Mouse (Mus musculus): ENCODE data around the gene Ppm1h.

Ppm1h gene

GRCm38 (mm10) chr10:122809851-122810250 is 131.3 kb downstream of the Ppm1h start:
- no peak for DNase-seq (ENCODE audit: low spot score)

GRCm38 (mm10) chr10:122815094-122815493 is 136.5 kb downstream of the Ppm1h start:
- DNase-seq (ENCODE audit: low spot score): peak; percentile 67

GRCm38 (mm10) chr10:122817741-122818140 is 139.2 kb downstream of the Ppm1h start:
- no peak for DNase-seq (ENCODE audit: low spot score)

GRCm38 (mm10) chr10:122819808-122820207 is 141.2 kb downstream of the Ppm1h start:
- DNase-seq (ENCODE audit: low spot score): no peak

GRCm38 (mm10) chr10:122821549-122821948 is 143.0 kb downstream of the Ppm1h start:
- no peak for DNase-seq (ENCODE audit: low spot score)

- no peak for DNase-seq (ENCODE audit: low spot score)
Observed at GRCm38 (mm10) chr10:122823642-122824041, 145.1 kb downstream of the Ppm1h start.

GRCm38 (mm10) chr10:122826696-122827331 is 148.3 kb downstream of the Ppm1h start:
- no peak for DNase-seq (ENCODE audit: low spot score)

- no peak for DNase-seq (ENCODE audit: low spot score)
Observed at GRCm38 (mm10) chr10:122827719-122828414, 149.3 kb downstream of the Ppm1h start.

GRCm38 (mm10) chr10:122829801-122830217 is 151.2 kb downstream of the Ppm1h start:
- DNase-seq (ENCODE audit: low spot score): no peak

GRCm38 (mm10) chr10:122830638-122831037 is 152.1 kb downstream of the Ppm1h start:
- DNase-seq (ENCODE audit: low spot score): no peak

GRCm38 (mm10) chr10:122842014-122842413 is 163.5 kb downstream of the Ppm1h start:
- DNase-seq (ENCODE audit: low spot score): no peak

- DNase-seq (ENCODE audit: low spot score): no peak
Observed at GRCm38 (mm10) chr10:122842961-122843360, 164.4 kb downstream of the Ppm1h start.

- DNase-seq (ENCODE audit: low spot score): no peak
Observed at GRCm38 (mm10) chr10:122845471-122845870, 166.9 kb downstream of the Ppm1h start.

GRCm38 (mm10) chr10:122846476-122846875 is 167.9 kb downstream of the Ppm1h start:
- DNase-seq (ENCODE audit: low spot score): no peak

GRCm38 (mm10) chr10:122848020-122848457 is 169.5 kb downstream of the Ppm1h start:
- no peak for DNase-seq (ENCODE audit: low spot score)

GRCm38 (mm10) chr10:122851267-122852160 is 173.0 kb downstream of the Ppm1h start:
- no peak for DNase-seq (ENCODE audit: low spot score)

- DNase-seq (ENCODE audit: low spot score): no peak
Observed at GRCm38 (mm10) chr10:122854571-122854970, 176.0 kb downstream of the Ppm1h start.

GRCm38 (mm10) chr10:122855149-122855548 is 176.6 kb downstream of the Ppm1h start:
- DNase-seq (ENCODE audit: low spot score): no peak

GRCm38 (mm10) chr10:122856040-122856764 is 177.6 kb downstream of the Ppm1h start:
- no peak for DNase-seq (ENCODE audit: low spot score)

- DNase-seq (ENCODE audit: low spot score): no peak
Observed at GRCm38 (mm10) chr10:122857155-122857554, 178.6 kb downstream of the Ppm1h start.

GRCm38 (mm10) chr10:122858904-122859641 is 180.5 kb downstream of the Ppm1h start:
- DNase-seq (ENCODE audit: low spot score): no peak
